Mouse (Mus musculus) limb, embryonic 12.5 days (tissue): Measurements from ENCODE around the gene Ints3. TPM values are rescaled to one million over a fixed set of nuclear protein-coding genes. Genes with fewer than 3 reads are reported as not detected.
A peak's percentile ranks its signal among the peaks of the same experiment; 100 is the strongest.

ENCODE experiments used
- ATAC-seq: fragments of 200-750 bp; cut with Nextera tagmentation; 2 replicates; pipeline ENCODE4 v1.8.0; 2017; ENCODE audit warnings: low read depth, moderate TSS enrichment; ENCODE audit not compliant: insufficient number of reproducible peaks, insufficient read depth, low FRiP score, low TSS enrichment
- H3K27ac ChIP-seq: fragments of 300-500 bp; sonication (generic); 2 replicates; pipeline ENCODE4 v1.5.1; 2016; ENCODE audit warnings: mild to moderate bottlenecking, moderate library complexity
- H3K27me3 ChIP-seq: fragments of 300-500 bp; sonication (generic); 2 replicates; pipeline ENCODE4 v1.6.1; 2016; ENCODE audit warnings: mild to moderate bottlenecking, moderate library complexity
- H3K36me3 ChIP-seq: fragments of 300-500 bp; sonication (generic); 2 replicates; pipeline ENCODE4 v1.6.1; 2016; ENCODE audit warnings: mild to moderate bottlenecking, moderate library complexity
- H3K4me1 ChIP-seq: fragments of 300-500 bp; sonication (generic); replicated peaks from 2 replicates; pipeline ENCODE4 v1.6.1; 2016
- H3K4me2 ChIP-seq: fragments of 300-500 bp; sonication (generic); 2 replicates; pipeline ENCODE4 v1.6.1; 2016; ENCODE audit warnings: mild to moderate bottlenecking, moderate library complexity
- H3K4me3 ChIP-seq: fragments of 300-500 bp; sonication (generic); replicated peaks from 2 replicates; pipeline ENCODE4 v1.5.1; 2016; ENCODE audit warnings: mild to moderate bottlenecking
- H3K9ac ChIP-seq: fragments of 300-500 bp; sonication (generic); replicated peaks from 2 replicates; pipeline ENCODE4 v1.6.1; 2016; ENCODE audit warnings: mild to moderate bottlenecking, moderate library complexity
- H3K9me3 ChIP-seq: fragments of 300-500 bp; sonication (generic); 2 replicates; pipeline ENCODE4 v1.6.1; 2016; ENCODE audit warnings: mild to moderate bottlenecking, moderate library complexity
- WGBS: fragments of 180-500 bp; shearing (Covaris S2); methylation state at CpG from one replicate; pipeline ENCODE4 v1.1.7; 2016; 5-methylcytosine and 5-hydroxymethylcytosine counted together
- polyA plus RNA-seq: library from polyadenylated mRNA; unstranded; fragments of >200 nt; fragmentation: Nextera tagmentation; extraction: Ambion mirVana; gene quantifications from 2 replicates; pipeline ENCODE4 v1.2.1, GENCODE M21; 2016

Gene Ints3
- 43.4 and 44.5 TPM in 2 replicates for polyA plus RNA-seq

- H3K4me1 ChIP-seq: peaks cover 22% of the 10 kb centered on the region
- under 1% methylated on average over 52 of the region's 52 CpGs for WGBS
- no peaks in the 10 kb centered on the region for H3K9me3 ChIP-seq
- peak within 1 kb of the TSS; percentile 78 for H3K4me3 ChIP-seq
- peak within 1 kb of the TSS; percentile 97 for H3K27ac ChIP-seq
- no peaks in the 10 kb centered on the region for H3K27me3 ChIP-seq
- H3K4me2 ChIP-seq: peak within 1 kb of the TSS; percentile 76
- ATAC-seq: peak; percentile 99
- 0 out of 2 replicates have a peak, but pooled peaks cover 16% of the 10 kb centered on the region for H3K36me3 ChIP-seq
- peak within 1 kb of the TSS; percentile 93 for H3K9ac ChIP-seq
These were observed at the start of gene Ints3 for GRCm38 (mm10) chr3:90433381-90434020. Ints3 (minus strand) TSS chr3:90433622.

GRCm38 (mm10) chr3:90475831-90476611 is 42.6 kb upstream of the Ints3 start, which contains the start of gene Ilf2:
Ilf2 (plus strand) TSS chr3:90476126.
- ATAC-seq: peak; percentile 99
- H3K4me3 ChIP-seq: peak within 1 kb of the TSS; percentile 76
- peak within 1 kb of the TSS; percentile 81 for H3K4me2 ChIP-seq
- peak within 1 kb of the TSS; percentile 93 for H3K9ac ChIP-seq
- no peaks in the 10 kb centered on the region for H3K9me3 ChIP-seq
- peaks cover 38% of the 10 kb centered on the region for H3K36me3 ChIP-seq
- WGBS: under 1% methylated on average over 45 of the region's 45 CpGs
- peak within 1 kb of the TSS; percentile 97 for H3K27ac ChIP-seq
- H3K27me3 ChIP-seq: no peaks in the 10 kb centered on the region
- peaks cover 11% of the 10 kb centered on the region for H3K4me1 ChIP-seq

GRCm38 (mm10) chr3:90475151-90475830 is 41.9 kb upstream of the Ints3 start:
- 0 out of 2 replicates have a peak, but pooled peaks have one; percentile 12 for ATAC-seq
- H3K27ac ChIP-seq: no peak overlapping the region
- H3K4me3 ChIP-seq: 0 out of 2 replicates have a peak overlapping the region, but pooled peaks have one; percentile 24
- H3K36me3 ChIP-seq: peaks cover 30% of the 10 kb centered on the region
- H3K9ac ChIP-seq: no peak overlapping the region
- 41% methylated on average over 16 of the region's 16 CpGs for WGBS
- no peaks in the 10 kb centered on the region for H3K27me3 ChIP-seq
- H3K4me2 ChIP-seq: no peak overlapping the region; the same call in 1 of the 2 replicates
- H3K9me3 ChIP-seq: no peaks in the 10 kb centered on the region
- peaks cover 11% of the 10 kb centered on the region for H3K4me1 ChIP-seq

- H3K27ac ChIP-seq: no peak overlapping the region
These were observed 38.8 kb upstream of the Ints3 start for GRCm38 (mm10) chr3:90472213-90472612.

GRCm38 (mm10) chr3:90467618-90468300 is 34.3 kb upstream of the Ints3 start:
- WGBS: 91% methylated on average over 10 of the region's 10 CpGs
- no peak overlapping the region for H3K4me2 ChIP-seq
- peaks cover 39% of the 10 kb centered on the region for H3K27me3 ChIP-seq
- H3K36me3 ChIP-seq: no peaks in the 10 kb centered on the region
- no peak overlapping the region for H3K27ac ChIP-seq
- no peaks in the 10 kb centered on the region for H3K9me3 ChIP-seq
- H3K9ac ChIP-seq: no peak overlapping the region
- no peak overlapping the region for H3K4me3 ChIP-seq
- no peak for ATAC-seq
- H3K4me1 ChIP-seq: peaks cover 17% of the 10 kb centered on the region

More at GRCm38 (mm10) chr3:90472213-90472612, 38.8 kb upstream of the Ints3 start:
- Histone ChIP-seq H3K27me3 (no peaks in the 10 kb centered on the region; the same call in 1 of the 2 replicates), H3K4me1 (peaks cover 5% of the 10 kb centered on the region), H3K4me2 (no peak overlapping the region), H3K9ac (no peak overlapping the region), H3K36me3 (0 out of 2 replicates have a peak, but pooled peaks cover under 1% of the 10 kb centered on the region), H3K4me3 (no peak overlapping the region), H3K9me3 (no peaks in the 10 kb centered on the region)
- no peak for ATAC-seq
- WGBS: 28% methylated on average over 3 of the region's 3 CpGs

- Histone ChIP-seq H3K4me1 (peaks cover 17% of the 10 kb centered on the region), H3K4me2 (peak overlapping the region; percentile 74), H3K27ac (no peak overlapping the region), H3K36me3 (no peaks in the 10 kb centered on the region), H3K4me3 (peak overlapping the region; percentile 50), H3K9me3 (no peaks in the 10 kb centered on the region), H3K9ac (peak overlapping the region; percentile 55), H3K27me3 (peaks cover 52% of the 10 kb centered on the region)
- ATAC-seq: peak; percentile 19; the same call in 1 of the 2 replicates
- under 1% methylated on average over 15 of the region's 15 CpGs for WGBS
These were observed 32.9 kb upstream of the Ints3 start for GRCm38 (mm10) chr3:90466311-90466766.

GRCm38 (mm10) chr3:90465686-90466310 is 32.4 kb upstream of the Ints3 start, which contains the start of gene Npr1:
Npr1 (minus strand) TSS chr3:90465866.
- ATAC-seq: peak; percentile 43
- H3K4me1 ChIP-seq: peaks cover 17% of the 10 kb centered on the region
- peaks cover 57% of the 10 kb centered on the region for H3K27me3 ChIP-seq
- H3K4me2 ChIP-seq: peak within 1 kb of the TSS; percentile 74
- WGBS: under 1% methylated on average over 37 of the region's 49 CpGs
- H3K4me3 ChIP-seq: peak within 1 kb of the TSS; percentile 50
- H3K27ac ChIP-seq: no peak within 1 kb of the TSS
- H3K9ac ChIP-seq: peak within 1 kb of the TSS; percentile 55
- H3K36me3 ChIP-seq: no peaks in the 10 kb centered on the region
- H3K9me3 ChIP-seq: no peaks in the 10 kb centered on the region

GRCm38 (mm10) chr3:90465081-90465685 is 31.8 kb upstream of the Ints3 start:
- Histone ChIP-seq H3K9ac (peak overlapping the region; percentile 55), H3K4me1 (peaks cover 17% of the 10 kb centered on the region), H3K4me3 (peak overlapping the region; percentile 50), H3K27ac (no peak overlapping the region), H3K4me2 (peak overlapping the region; percentile 74), H3K27me3 (peaks cover 63% of the 10 kb centered on the region), H3K36me3 (no peaks in the 10 kb centered on the region), H3K9me3 (no peaks in the 10 kb centered on the region)
- 2% methylated on average over 75 of the region's 75 CpGs for WGBS
- peak; percentile 10; the same call in 1 of the 2 replicates for ATAC-seq

GRCm38 (mm10) chr3:90464552-90465080 is 31.2 kb upstream of the Ints3 start:
- Histone ChIP-seq H3K9me3 (no peaks in the 10 kb centered on the region), H3K36me3 (no peaks in the 10 kb centered on the region), H3K27me3 (peaks cover 63% of the 10 kb centered on the region), H3K27ac (no peak overlapping the region), H3K9ac (peak overlapping the region; percentile 55; the same call in 1 of the 2 replicates), H3K4me3 (peak overlapping the region; percentile 50), H3K4me2 (peak overlapping the region; percentile 74), H3K4me1 (peaks cover 17% of the 10 kb centered on the region)
- 12% methylated on average over 37 of the region's 37 CpGs for WGBS
- no peak for ATAC-seq
